Mouse (Mus musculus): Measurements from ENCODE around the gene Atg3.

Atg3 gene

DNA sequence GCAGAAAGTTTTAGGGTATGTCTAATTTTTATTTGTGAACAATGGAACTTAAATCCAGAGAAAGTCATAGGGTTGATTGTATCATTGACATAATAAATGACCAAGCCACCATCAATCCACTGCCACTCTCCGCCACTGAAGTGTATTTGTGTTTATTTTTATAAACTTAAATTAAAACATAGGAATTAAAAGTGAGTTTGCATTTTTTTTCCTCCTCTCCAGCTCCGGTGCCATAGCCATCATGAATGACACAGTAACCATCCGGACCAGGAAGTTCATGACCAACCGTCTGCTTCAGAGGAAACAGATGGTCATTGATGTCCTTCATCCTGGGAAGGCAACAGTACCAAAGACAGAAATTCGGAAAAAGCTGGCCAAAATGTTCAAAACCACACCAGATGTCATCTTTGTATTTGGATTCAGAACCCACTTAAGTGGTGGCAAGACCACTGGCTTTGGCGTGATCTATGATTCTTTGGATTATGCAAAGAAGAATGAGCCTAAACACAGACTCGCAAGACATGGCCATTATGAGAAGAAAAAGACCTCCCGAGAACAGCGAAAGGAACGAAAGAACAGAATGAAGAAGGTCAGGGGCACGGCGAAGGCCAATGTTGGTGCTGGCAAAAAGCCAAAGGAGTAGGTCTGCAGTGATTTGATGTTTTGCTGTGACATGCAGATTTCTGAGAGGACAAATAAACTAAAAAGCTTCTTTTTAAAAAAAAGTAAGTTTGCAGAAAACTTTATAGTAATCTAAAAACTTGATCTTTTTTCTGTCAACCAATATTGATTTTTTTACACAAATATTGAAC lies 46.5 kb downstream of the Atg3 start:
- peak; percentile 30 to 31 for DNase-seq

DNA sequence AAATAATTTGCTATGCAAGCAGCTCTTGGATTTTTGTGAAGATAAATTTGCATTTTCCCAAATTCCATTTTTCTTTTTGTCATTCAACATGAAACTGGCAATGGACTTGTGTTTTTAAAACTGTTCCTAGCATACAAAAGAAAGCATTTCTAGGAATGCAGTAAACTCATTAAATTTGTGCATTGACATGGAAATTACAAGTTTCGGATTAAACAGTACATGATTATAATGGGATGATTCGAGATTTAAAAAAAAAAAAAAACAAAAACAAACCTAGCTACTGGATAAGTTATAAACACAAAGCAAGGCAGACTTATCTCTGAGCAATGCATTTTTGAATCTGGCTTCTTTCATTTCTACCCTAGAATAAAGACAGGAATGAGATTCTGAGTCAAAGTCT lies 63.4 kb downstream of the Atg3 start:
- DNase-seq = no peak

DNA sequence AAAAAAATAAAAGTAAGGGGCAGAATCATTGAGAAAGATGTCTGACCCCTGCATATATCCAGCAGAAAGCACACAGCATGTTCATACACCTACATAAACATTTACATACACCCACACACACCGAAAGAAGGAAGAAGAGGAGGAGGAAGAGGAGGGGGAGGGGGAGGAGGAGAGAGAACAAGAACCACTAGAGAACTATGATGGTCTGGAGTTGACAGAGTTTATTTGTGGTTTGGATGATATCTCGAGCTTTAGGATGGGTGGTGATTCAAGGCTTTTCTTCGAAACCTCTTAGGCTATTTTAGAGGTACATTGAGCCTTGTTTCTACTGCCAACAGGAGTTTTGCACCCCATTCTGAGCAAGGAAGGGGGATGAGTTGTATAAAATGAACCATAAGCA lies 64.2 kb downstream of the Atg3 start:
- no peak for DNase-seq

DNA sequence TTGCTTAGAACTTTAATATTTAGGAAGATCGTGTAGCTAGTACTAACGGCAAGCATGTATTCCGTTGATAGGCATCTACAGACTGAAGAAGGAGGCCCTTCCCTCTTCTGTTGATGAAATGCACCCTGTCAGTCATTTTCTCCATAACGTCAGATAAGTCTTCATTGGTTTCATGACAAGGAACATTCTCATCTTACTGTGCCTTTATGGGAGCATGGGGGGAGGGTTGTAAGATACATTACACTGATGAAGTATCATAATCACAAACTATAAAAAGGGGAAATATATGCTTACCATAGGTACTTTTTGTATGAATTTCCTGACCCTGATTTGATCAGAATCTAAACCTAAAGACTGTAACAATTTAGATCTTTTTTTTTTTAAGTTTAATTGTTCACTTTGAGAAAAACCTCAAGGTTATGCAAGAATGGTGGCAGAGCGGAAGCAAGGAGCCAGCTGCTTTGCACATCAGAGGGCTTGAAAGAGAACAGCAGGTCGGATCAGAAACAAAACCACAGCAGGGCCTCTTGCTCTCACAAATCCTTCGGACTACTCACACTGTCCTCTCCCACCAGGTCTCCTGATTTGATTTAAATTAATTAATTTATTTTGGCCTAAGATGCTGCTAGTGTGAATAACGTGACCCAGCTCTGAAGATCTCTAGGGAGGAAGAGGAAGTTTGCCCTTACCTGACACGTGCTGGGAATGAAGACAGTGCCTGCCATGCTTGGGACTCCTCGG lies 65.2 kb downstream of the Atg3 start, which contains the start of gene Btla:
Gene Btla (plus strand): TSS at position 668 of the 741 bp plus-strand sequence.
- no peak for DNase-seq

DNA sequence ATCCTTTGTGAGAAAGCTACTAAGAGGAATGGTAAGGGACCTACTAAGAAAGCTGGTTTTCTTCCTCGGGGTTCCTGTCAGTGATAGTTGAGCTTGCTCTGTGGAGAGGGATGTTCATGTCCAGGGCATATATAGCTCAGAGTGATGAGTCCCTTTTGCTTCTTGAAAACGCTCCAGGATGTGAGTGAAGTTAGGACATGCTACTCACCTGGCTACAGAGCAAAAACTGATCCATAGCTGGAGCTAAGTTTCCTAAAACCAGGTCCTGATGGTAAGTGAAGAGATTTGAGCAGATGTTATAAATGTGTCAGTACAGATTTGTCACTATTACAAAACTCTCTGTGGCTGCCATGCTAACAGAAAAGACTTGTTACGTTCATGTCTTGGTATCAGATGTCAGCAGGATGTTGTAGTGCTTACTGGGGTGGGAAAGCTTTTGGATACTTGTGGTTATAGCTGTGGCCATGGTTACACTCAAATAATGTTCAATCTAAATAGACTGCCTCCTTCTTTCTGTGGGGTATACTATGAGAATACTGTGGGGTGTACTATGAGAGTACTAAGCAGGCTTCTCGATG lies 65.9 kb downstream of the Atg3 start:
- DNase-seq = no peak

DNA sequence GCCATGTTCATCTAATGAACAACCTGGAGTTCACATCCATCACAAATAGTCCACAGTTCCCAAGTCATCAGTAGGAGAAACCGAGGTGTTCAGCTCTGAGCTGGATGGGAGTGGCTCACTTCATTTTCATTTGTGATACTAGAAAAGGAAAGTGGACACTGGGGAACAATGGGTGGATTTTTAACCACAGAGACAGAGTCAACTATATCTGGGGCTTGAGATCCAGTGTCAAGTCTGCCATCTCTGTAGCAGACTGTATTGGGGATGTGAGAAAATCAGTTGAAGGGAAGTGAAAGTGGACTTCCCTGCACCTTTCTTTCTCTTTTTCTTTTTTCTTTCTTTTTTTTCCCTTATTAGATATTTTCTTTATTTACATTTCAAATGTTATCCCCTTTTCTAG lies 68.4 kb downstream of the Atg3 start:
- no peak for DNase-seq

DNA sequence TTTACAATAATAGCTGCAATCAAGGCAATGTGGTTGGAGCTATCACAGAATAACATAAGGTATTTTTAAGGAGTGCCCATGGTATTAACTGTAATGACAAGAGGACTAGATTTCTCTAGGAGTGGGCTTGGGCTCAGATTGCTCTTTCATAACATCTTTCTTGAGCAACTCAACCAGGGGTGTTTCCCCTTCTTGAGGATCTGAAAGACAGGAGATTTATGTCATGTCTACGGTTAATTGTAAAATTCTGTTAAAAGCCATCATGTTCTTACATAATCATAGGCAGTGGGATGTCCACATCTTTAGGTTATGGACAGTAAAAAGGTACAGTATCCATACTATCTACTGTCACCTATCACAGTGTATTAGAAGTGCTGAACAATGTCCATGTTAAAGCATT lies 72.7 kb downstream of the Atg3 start:
- DNase-seq = no peak

DNA sequence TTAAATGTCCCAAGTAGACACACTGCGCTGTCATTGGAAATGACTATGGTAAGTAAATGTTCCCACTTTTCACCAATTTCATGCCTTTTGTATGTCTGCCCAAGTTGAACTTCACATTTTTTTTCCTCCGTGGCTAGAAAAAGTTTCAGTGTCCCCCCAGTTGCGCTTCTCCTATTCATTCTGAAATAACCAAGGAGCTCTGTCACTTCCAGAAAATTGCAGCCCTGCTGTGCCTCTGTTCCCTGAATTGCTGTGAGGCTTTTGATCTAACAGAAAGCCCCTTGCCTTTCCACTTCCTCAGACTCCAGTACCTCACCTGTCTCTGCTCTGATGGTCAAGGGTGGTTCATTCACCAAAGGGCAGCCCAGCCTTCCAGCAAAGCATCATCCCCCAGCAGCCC lies 74.4 kb downstream of the Atg3 start:
- DNase-seq = no peak
